Mouse (Mus musculus): ENCODE results near the gene Cactin. TPM values are rescaled to one million over a fixed set of nuclear protein-coding genes. Genes with fewer than 3 reads are reported as not detected.
A peak's percentile ranks its signal among the peaks of the same experiment; 100 is the strongest.

Gene Cactin
- polyA plus RNA-seq, 1 experiment from 2014 or later: 58.8 TPM

DNA sequence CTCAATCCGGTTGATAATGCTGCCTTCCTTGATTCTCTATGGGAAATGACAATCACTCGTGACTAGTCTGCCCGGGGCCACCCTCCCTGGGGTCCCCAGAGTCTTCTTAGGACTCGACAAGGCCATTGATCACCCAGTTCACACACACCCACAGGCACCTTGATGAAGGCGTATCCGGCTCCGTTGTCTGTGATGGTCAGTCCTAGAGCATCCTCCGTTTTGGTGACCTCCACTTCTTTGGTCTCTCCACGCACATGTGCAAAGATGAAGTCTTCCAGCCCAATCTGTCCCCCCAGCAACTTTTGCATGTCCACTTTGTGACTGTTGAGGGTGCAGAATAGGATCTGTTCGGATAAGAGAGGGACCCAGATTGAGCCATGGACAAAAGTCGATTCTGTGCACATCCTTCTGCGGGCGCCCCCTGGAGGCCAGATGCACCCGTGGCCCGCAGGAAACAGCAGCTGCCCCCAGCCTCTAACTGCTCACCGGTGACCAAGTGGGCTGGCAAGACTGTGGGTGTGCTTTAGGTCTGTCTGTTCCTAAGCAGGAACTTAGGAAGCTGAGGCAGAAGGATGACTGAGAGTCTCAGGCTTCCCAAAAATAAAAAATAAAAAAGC lies 20.5 kb downstream of the Cactin start:
- H3K4me1 ChIP-seq (replicated peaks): peaks cover 41% of the 10 kb centered on the region
- no peak overlapping the region for H3K27ac ChIP-seq
- H3K4me3 ChIP-seq: 0 out of 2 replicates have a peak overlapping the region, but pooled peaks have one; percentile 5
- no peaks in the 10 kb centered on the region for H3K9me3 ChIP-seq
- peaks cover 91% of the 10 kb centered on the region for H3K27me3 ChIP-seq (ENCODE audit: insufficient read depth, poor library complexity, severe bottlenecking)
- WGBS: 32% methylated on average over 16 of the region's 16 CpGs
- peaks cover 15% of the 10 kb centered on the region for H3K36me3 ChIP-seq
- peak; percentile 74 for DNase-seq (ENCODE audit: low spot score)

- no peaks in the 10 kb centered on the region for H3K9me3 ChIP-seq
- DNase-seq (ENCODE audit: low spot score): no peak
- 8% methylated on average over 58 of the region's 67 CpGs for WGBS
- peaks cover 26% of the 10 kb centered on the region for H3K36me3 ChIP-seq
- H3K4me1 ChIP-seq (replicated peaks): peaks cover 49% of the 10 kb centered on the region
- H3K4me3 ChIP-seq: peak within 1 kb of the TSS; percentile 56
- H3K27me3 ChIP-seq (ENCODE audit: insufficient read depth, poor library complexity, severe bottlenecking): peaks cover 91% of the 10 kb centered on the region
- H3K27ac ChIP-seq: peak within 1 kb of the TSS; percentile 66; the same call in 1 of the 2 replicates
These were observed 22.0 kb downstream of the Cactin start, which contains the start of gene Gipc3 for GRCm38 (mm10) chr10:81342686-81343505. Gene Gipc3 (minus strand): TSS chr10:81343266.

- Histone ChIP-seq H3K4me3 (no peak overlapping the region), H3K36me3 (peaks cover 38% of the 10 kb centered on the region), H3K27ac (no peak overlapping the region), H3K9me3 (no peaks in the 10 kb centered on the region), H3K27me3 (ENCODE audit: insufficient read depth, poor library complexity, severe bottlenecking) (peaks cover 93% of the 10 kb centered on the region), H3K4me1 (replicated peaks) (peaks cover 61% of the 10 kb centered on the region)
- 55% methylated on average over 8 of the region's 8 CpGs for whole genome bisulfite sequencing
- no peak for DNase-seq (ENCODE audit: low spot score)
These were observed 23.7 kb downstream of the Cactin start for GRCm38 (mm10) chr10:81344421-81345161.

DNA sequence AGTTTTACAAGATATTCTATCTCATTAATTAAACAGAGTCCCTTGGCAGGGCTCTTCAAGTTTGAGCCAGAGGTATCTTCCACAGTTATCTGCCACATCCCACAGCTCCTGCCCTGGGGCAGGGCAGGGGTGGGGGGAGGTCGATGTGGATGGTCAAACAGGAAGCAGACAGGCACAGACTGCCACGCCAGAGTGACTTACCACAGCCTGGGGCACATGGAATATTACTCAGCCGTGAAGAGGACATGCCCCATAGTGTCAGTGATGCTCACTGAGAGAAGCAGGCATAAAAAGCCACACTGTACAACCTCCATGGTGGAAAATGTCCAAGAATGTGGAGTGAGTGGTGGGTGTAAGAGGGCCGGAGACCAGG lies 24.2 kb downstream of the Cactin start:
- H3K27ac ChIP-seq: no peak overlapping the region
- peaks cover 63% of the 10 kb centered on the region for H3K4me1 ChIP-seq (replicated peaks)
- H3K36me3 ChIP-seq: peaks cover 38% of the 10 kb centered on the region
- no peaks in the 10 kb centered on the region for H3K9me3 ChIP-seq
- no peak for DNase-seq (ENCODE audit: low spot score)
- peaks cover 90% of the 10 kb centered on the region for H3K27me3 ChIP-seq (ENCODE audit: insufficient read depth, poor library complexity, severe bottlenecking)
- no peak overlapping the region for H3K4me3 ChIP-seq
- 86% methylated on average over 4 of the region's 4 CpGs for WGBS

DNA sequence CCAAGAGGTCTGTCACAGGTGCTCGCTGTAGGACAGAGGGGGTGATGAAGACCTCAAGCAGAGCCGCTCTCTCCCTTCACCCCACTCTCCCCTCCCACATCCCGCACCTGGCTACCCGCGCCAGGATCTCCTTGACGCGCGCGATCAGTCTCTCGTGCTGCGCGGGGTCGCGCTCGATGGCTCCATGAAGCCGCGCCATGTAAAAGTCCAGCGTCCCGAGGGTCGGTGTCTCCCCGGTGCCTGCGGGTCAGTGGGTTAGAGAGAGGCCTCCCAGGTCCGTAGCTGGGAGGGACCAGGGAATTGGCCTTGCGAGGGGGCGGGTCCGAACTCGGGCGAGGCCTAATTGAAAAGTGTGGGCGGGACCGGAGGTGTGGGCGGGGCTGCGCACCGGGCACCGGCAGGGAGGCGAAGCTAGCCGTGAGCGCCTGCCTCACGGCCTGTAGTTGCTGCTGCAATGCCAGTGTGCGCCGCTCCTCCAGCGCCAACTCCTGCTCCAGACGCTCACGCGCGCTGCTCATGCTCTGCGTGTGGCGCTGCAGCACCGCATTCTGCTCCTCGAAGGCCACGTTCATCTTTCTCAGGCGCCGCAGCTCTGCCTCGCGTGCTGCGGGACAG lies 25.7 kb downstream of the Cactin start:
- peak overlapping the region; percentile 17; the same call in 1 of the 2 replicates for H3K27ac ChIP-seq
- 6% methylated on average over 55 of the region's 55 CpGs for WGBS
- peaks cover 38% of the 10 kb centered on the region for H3K36me3 ChIP-seq
- H3K4me3 ChIP-seq: peak overlapping the region; percentile 46
- H3K27me3 ChIP-seq (ENCODE audit: insufficient read depth, poor library complexity, severe bottlenecking): peaks cover 75% of the 10 kb centered on the region
- peak; percentile 73 for DNase-seq (ENCODE audit: low spot score)
- H3K4me1 ChIP-seq (replicated peaks): peaks cover 56% of the 10 kb centered on the region
- H3K9me3 ChIP-seq: no peaks in the 10 kb centered on the region

- peaks cover 50% of the 10 kb centered on the region for H3K27me3 ChIP-seq (ENCODE audit: insufficient read depth, poor library complexity, severe bottlenecking)
- 4% methylated on average over 12 of the region's 12 CpGs for WGBS
- H3K36me3 ChIP-seq: peaks cover 38% of the 10 kb centered on the region
These were observed 28.2 kb downstream of the Cactin start for GRCm38 (mm10) chr10:81349146-81349545.

DNA sequence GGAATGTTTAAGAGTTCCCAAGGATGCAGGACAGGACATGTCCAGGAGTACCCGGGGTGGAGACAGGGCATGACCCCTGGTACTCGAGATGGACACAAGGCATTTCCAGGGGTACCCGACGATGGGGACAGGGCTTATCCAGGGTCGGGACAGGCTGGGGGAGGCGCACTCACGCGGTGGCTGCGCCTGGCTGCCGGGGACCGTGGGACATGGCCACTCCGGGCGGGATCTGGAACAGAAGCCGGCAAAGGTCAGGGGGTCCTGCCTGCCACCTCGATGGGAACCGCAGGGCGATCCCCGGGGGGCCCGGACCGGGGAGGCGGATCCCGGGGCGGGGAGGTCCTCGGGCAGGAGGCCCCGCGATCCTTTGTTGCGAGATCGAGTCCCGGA lies 29.1 kb downstream of the Cactin start:
- H3K36me3 ChIP-seq: peaks cover 38% of the 10 kb centered on the region
- H3K4me3 ChIP-seq: peak overlapping the region; percentile 92
- peak overlapping the region; percentile 89 for H3K27ac ChIP-seq
- WGBS: under 1% methylated on average over 29 of the region's 29 CpGs
- H3K9me3 ChIP-seq: no peaks in the 10 kb centered on the region
- H3K4me1 ChIP-seq (replicated peaks): peaks cover 55% of the 10 kb centered on the region
- no peak for DNase-seq (ENCODE audit: low spot score)
- peaks cover 42% of the 10 kb centered on the region for H3K27me3 ChIP-seq (ENCODE audit: insufficient read depth, poor library complexity, severe bottlenecking)

More at GRCm38 (mm10) chr10:81349146-81349545, 28.2 kb downstream of the Cactin start:
- H3K4me1 ChIP-seq (replicated peaks): peaks cover 47% of the 10 kb centered on the region
- H3K4me3 ChIP-seq: peak overlapping the region; percentile 92
- DNase-seq (ENCODE audit: low spot score): peak; percentile 47
- no peaks in the 10 kb centered on the region for H3K9me3 ChIP-seq
- H3K27ac ChIP-seq: peak overlapping the region; percentile 89

DNA sequence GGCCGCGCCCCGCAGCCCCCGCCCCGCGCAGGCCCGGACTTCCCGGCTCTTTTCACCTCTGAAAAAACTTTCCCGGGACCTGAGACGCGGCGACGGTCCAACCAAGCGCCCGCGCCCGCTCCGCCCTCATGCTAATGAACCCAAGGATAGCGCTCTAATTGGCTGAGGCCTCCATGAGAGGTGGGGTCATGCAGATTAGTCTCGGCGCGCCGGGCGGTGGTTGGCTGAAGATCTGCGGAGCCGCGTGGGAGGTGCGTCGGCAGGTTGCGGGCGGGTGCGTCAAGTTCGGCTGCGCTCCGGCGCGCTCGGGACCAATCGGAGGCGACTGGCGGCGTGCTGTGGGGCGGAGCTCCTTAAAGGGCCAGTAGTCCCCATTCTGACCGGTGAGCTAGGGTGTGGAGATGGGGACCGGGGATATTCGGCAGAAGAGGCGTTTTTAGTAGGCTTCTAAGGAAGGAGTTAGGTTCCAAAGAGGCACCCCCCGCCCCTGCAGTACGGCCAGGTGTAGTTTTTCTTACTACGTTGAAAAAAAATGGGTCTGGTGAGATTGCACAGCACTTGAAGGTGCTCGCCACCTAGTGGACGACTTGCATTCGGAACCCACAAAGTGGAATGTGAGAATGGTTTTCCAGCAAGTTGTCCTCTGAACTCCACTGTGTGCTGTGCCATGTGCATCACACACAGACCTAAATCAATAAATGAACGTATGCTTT lies 29.6 kb downstream of the Cactin start, which contains the start of gene Hmg20b:
TSS of gene Hmg20b (minus strand) at position 130 of the 713 bp plus-strand sequence.
- peaks cover 39% of the 10 kb centered on the region for H3K27me3 ChIP-seq (ENCODE audit: insufficient read depth, poor library complexity, severe bottlenecking)
- H3K9me3 ChIP-seq: no peaks in the 10 kb centered on the region
- H3K4me3 ChIP-seq: peak within 1 kb of the TSS; percentile 92
- peak; percentile 100 for DNase-seq (ENCODE audit: low spot score)
- H3K27ac ChIP-seq: peak within 1 kb of the TSS; percentile 89
- WGBS: under 1% methylated on average over 54 of the region's 54 CpGs
- peaks cover 32% of the 10 kb centered on the region for H3K36me3 ChIP-seq
- H3K4me1 ChIP-seq (replicated peaks): peaks cover 57% of the 10 kb centered on the region

DNA sequence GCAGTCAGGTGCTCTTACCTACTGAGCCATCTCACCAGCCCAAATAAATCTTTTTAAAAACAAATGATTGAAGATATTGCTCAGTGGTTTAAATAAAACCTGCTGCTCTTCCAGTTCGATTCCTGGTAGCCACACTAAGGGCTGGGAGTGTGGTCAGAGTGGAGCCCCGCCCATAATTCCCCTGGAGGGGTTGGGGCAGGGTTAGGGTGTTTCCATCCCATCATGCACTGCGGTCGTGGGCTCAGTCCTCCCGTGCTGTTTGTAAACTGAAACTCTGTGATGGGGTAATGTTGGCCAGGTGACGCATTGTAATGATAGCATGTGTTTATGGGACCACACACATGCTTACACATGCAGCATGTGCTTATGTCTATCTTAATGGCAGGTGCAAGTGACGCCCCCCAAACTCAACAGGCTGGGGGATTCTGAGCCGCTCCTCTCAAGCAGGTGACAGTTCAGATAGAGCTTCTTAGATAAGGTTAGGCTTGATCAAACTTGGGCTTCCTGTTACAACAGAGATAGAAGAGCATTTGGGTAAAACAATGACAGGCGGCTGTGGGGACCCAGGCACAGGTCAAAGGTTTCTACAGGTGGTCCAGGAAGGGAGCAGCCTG lies 30.9 kb downstream of the Cactin start:
- H3K4me1 ChIP-seq (replicated peaks): peaks cover 57% of the 10 kb centered on the region
- H3K27me3 ChIP-seq (ENCODE audit: insufficient read depth, poor library complexity, severe bottlenecking): peaks cover 39% of the 10 kb centered on the region
- no peak for DNase-seq (ENCODE audit: low spot score)
- peaks cover 20% of the 10 kb centered on the region for H3K36me3 ChIP-seq
- H3K4me3 ChIP-seq: no peak overlapping the region
- H3K9me3 ChIP-seq: no peaks in the 10 kb centered on the region
- H3K27ac ChIP-seq: no peak overlapping the region
- WGBS: 27% methylated on average over 9 of the region's 9 CpGs

- 0 out of 2 replicates have a peak, but pooled peaks cover 1% of the 10 kb centered on the region for H3K36me3 ChIP-seq
- no peak overlapping the region for H3K4me3 ChIP-seq
- no peak overlapping the region for H3K27ac ChIP-seq
- 66% methylated on average over 9 of the region's 9 CpGs for WGBS
- DNase-seq (ENCODE audit: low spot score): no peak
- no peaks in the 10 kb centered on the region for H3K9me3 ChIP-seq
- peaks cover 35% of the 10 kb centered on the region for H3K27me3 ChIP-seq (ENCODE audit: insufficient read depth, poor library complexity, severe bottlenecking)
- peaks cover 55% of the 10 kb centered on the region for H3K4me1 ChIP-seq (replicated peaks)
These were observed 34.0 kb downstream of the Cactin start for GRCm38 (mm10) chr10:81354738-81355477.

DNA sequence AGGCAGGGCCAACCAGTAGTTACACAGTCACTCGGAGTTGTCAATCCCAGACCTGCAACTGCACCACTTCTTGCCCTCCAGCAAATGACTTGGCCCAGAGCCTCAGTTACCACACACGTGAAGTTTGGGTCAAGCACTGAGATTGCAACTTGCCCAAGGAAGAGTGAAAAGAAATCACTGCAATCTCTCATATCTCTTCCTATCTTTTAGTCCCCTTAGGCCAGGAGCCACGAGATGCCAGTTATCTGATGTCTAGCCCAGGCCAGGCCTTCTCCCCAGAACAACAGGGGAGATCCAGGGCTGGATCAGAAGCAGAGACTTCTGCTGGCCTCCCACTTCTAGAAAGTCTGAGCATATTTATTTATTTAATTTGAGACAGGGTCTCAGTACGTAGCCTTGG lies 34.6 kb downstream of the Cactin start:
- no peaks in the 10 kb centered on the region for H3K9me3 ChIP-seq
- no peak for DNase-seq (ENCODE audit: low spot score)
- peaks cover 36% of the 10 kb centered on the region for H3K27me3 ChIP-seq (ENCODE audit: insufficient read depth, poor library complexity, severe bottlenecking)
- peaks cover 60% of the 10 kb centered on the region for H3K4me1 ChIP-seq (replicated peaks)
- WGBS: 78% methylated on average over 4 of the region's 4 CpGs
- 0 out of 2 replicates have a peak, but pooled peaks cover 5% of the 10 kb centered on the region for H3K36me3 ChIP-seq
- 0 out of 2 replicates have a peak overlapping the region, but pooled peaks have one; percentile 9 for H3K4me3 ChIP-seq
- H3K27ac ChIP-seq: no peak overlapping the region
